Mouse (Mus musculus) spleen, adult 2 months (tissue): ENCODE data around the gene Prkci. TPM values are rescaled to one million over a fixed set of nuclear protein-coding genes. Genes with fewer than 3 reads are reported as not detected.

Experiments used
- DNase-seq, 2 experiments: peaks; one replicate each; pipeline versions ENCODE4 v3.0.0 to v3.0.0-alpha.2; 2012 to 2021; ENCODE audit warnings: low spot score in 2 of 2, low read depth in 1 of 2
- H3K27ac ChIP-seq: fragments of 200-500 bp; 2 replicates; pipeline ENCODE4 v1.5.1; 2012; ENCODE audit warnings: low read length, inconsistent platforms; ENCODE audit not compliant: insufficient read depth
- H3K27me3 ChIP-seq: fragments of 200-500 bp; 2 replicates; pipeline ENCODE4 v1.6.1; 2012; ENCODE audit warnings: mild to moderate bottlenecking, moderate library complexity, low read length, inconsistent platforms; ENCODE audit not compliant: control insufficient read depth, insufficient read depth
- H3K36me3 ChIP-seq: fragments of 200-500 bp; 2 replicates; pipeline ENCODE4 v1.6.1; 2012; ENCODE audit warnings: mild to moderate bottlenecking, low read length, inconsistent platforms; ENCODE audit not compliant: control insufficient read depth, insufficient read depth
- H3K4me1 ChIP-seq: fragments of 200-500 bp; 2 replicates; pipeline ENCODE4 v1.6.1; 2011; ENCODE audit warnings: inconsistent platforms; ENCODE audit not compliant: control insufficient read depth, insufficient read depth, insufficient read length
- H3K4me3 ChIP-seq: fragments of 200-500 bp; 2 replicates; pipeline ENCODE4 v1.5.1; 2011; ENCODE audit warnings: mild to moderate bottlenecking, inconsistent platforms; ENCODE audit not compliant: insufficient read depth, insufficient read length; ENCODE audit errors: extremely low read depth
- CTCF ChIP-seq: fragments of 200-500 bp; IDR thresholded peaks from 2 replicates; pipeline ENCODE4 v1.5.1; 2011; ENCODE audit warnings: mild to moderate bottlenecking, inconsistent platforms; ENCODE audit not compliant: insufficient read depth, insufficient read length, insufficient replicate concordance; ENCODE audit errors: extremely low read depth
- POLR2A ChIP-seq: fragments of 200-500 bp; IDR thresholded peaks from 2 replicates; pipeline ENCODE4 v1.6.1; 2011; ENCODE audit warnings: low read depth, low read length, inconsistent platforms
- WGBS: fragments of 180-500 bp; shearing (Covaris S2); methylation state at CpG from one replicate; pipeline ENCODE4 v1.1.7; 2018; 5-methylcytosine and 5-hydroxymethylcytosine counted together
- polyA plus RNA-seq: library from polyadenylated mRNA; depleted of rRNA; stranded (reverse); fragments of >200 nt; gene quantifications from 2 replicates; pipeline ENCODE4 v1.2.3, GENCODE M21; 2012

Gene Prkci
- polyA plus RNA-seq, 1 experiment: 3.7 TPM

- H3K36me3 ChIP-seq: no peaks in the 10 kb centered on the region; the same call in 1 of the 2 replicates
- no peaks in the 10 kb centered on the region for H3K27me3 ChIP-seq
- H3K27ac ChIP-seq: no peak overlapping the region
- no peak for TF ChIP-seq POLR2A
- TF ChIP-seq CTCF: no peak
- WGBS: 84% methylated on average over 2 of the region's 2 CpGs
- no peak for DNase-seq
- H3K4me3 ChIP-seq: no peak overlapping the region
- H3K4me1 ChIP-seq: peaks cover 4% of the 10 kb centered on the region; the same call in 1 of the 2 replicates
Measured at GRCm38 (mm10) chr3:31014374-31014773, 18.8 kb downstream of the Prkci start.

GRCm38 (mm10) chr3:31015682-31016443, 20.3 kb downstream of the Prkci start:
- Histone ChIP-seq H3K4me1 (peaks cover 4% of the 10 kb centered on the region; the same call in 1 of the 2 replicates), H3K27ac (no peak overlapping the region), H3K4me3 (no peak overlapping the region), H3K27me3 (no peaks in the 10 kb centered on the region), H3K36me3 (no peaks in the 10 kb centered on the region; the same call in 1 of the 2 replicates)
- TF ChIP-seq CTCF (no peak), POLR2A (no peak)
- no peak for DNase-seq
- WGBS: 89% methylated on average over 10 of the region's 10 CpGs

- no peak for DNase-seq
- H3K4me1 ChIP-seq: peaks cover 4% of the 10 kb centered on the region; the same call in 1 of the 2 replicates
- H3K27ac ChIP-seq: no peak overlapping the region
- no peaks in the 10 kb centered on the region; the same call in 1 of the 2 replicates for H3K36me3 ChIP-seq
- no peaks in the 10 kb centered on the region for H3K27me3 ChIP-seq
- TF ChIP-seq POLR2A: no peak
- TF ChIP-seq CTCF: no peak
- WGBS: 69% methylated on average over 9 of the region's 9 CpGs
- no peak overlapping the region for H3K4me3 ChIP-seq
Measured at GRCm38 (mm10) chr3:31016594-31017196, 21.1 kb downstream of the Prkci start.

GRCm38 (mm10) chr3:31017652-31018051, 22.1 kb downstream of the Prkci start:
- H3K27ac ChIP-seq: no peak overlapping the region
- no peak overlapping the region for H3K4me3 ChIP-seq
- DNase-seq: no peak
- H3K4me1 ChIP-seq: peaks cover 4% of the 10 kb centered on the region; the same call in 1 of the 2 replicates
- TF ChIP-seq POLR2A: no peak
- TF ChIP-seq CTCF: no peak
- WGBS: 73% methylated on average over 4 of the region's 4 CpGs
- H3K36me3 ChIP-seq: no peaks in the 10 kb centered on the region; the same call in 1 of the 2 replicates
- no peaks in the 10 kb centered on the region for H3K27me3 ChIP-seq

GRCm38 (mm10) chr3:31019287-31019686, 23.7 kb downstream of the Prkci start:
- no peaks in the 10 kb centered on the region; the same call in 1 of the 2 replicates for H3K36me3 ChIP-seq
- H3K4me3 ChIP-seq: no peak overlapping the region
- 77% methylated on average over 1 of the region's 1 CpGs for WGBS
- no peaks in the 10 kb centered on the region for H3K27me3 ChIP-seq
- TF ChIP-seq POLR2A (no peak), CTCF (no peak)
- H3K4me1 ChIP-seq: peaks cover 4% of the 10 kb centered on the region; the same call in 1 of the 2 replicates
- H3K27ac ChIP-seq: no peak overlapping the region
- no peak for DNase-seq

GRCm38 (mm10) chr3:31019793-31020447, 24.4 kb downstream of the Prkci start:
- no peak for DNase-seq
- H3K4me1 ChIP-seq: peaks cover 4% of the 10 kb centered on the region; the same call in 1 of the 2 replicates
- H3K4me3 ChIP-seq: no peak overlapping the region
- TF ChIP-seq POLR2A: no peak
- no peak for TF ChIP-seq CTCF
- H3K36me3 ChIP-seq: no peaks in the 10 kb centered on the region; the same call in 1 of the 2 replicates
- no peak overlapping the region for H3K27ac ChIP-seq
- WGBS: 94% methylated on average over 5 of the region's 5 CpGs
- no peaks in the 10 kb centered on the region for H3K27me3 ChIP-seq
